Mouse (Mus musculus) intestine, postnatal 0 days (tissue): ENCODE measurements around the gene Asic4. TPM values are rescaled to one million over a fixed set of nuclear protein-coding genes. Genes with fewer than 3 reads are reported as not detected.

Experiments
- ATAC-seq: fragments of 200-750 bp; cut with Nextera tagmentation; 2 replicates; pipeline ENCODE4 v1.8.0; 2017; ENCODE audit warnings: mild to moderate bottlenecking, moderate TSS enrichment, moderate library complexity
- H3K27ac ChIP-seq: fragments of 300-500 bp; sonication (generic); 2 replicates; pipeline ENCODE4 v1.5.1; 2014; ENCODE audit warnings: mild to moderate bottlenecking, low read depth, low read length, moderate library complexity
- H3K27me3 ChIP-seq: fragments of 300-500 bp; sonication (generic); replicated peaks from 2 replicates; pipeline ENCODE4 v1.6.1; 2014; ENCODE audit warnings: low read length, mixed read lengths; ENCODE audit not compliant: control insufficient read depth, insufficient read depth
- H3K36me3 ChIP-seq: fragments of 300-500 bp; sonication (generic); 2 replicates; pipeline ENCODE4 v1.6.1; 2014; ENCODE audit warnings: mild to moderate bottlenecking, moderate library complexity; ENCODE audit not compliant: control insufficient read depth, insufficient read depth
- H3K4me1 ChIP-seq: fragments of 300-500 bp; sonication (generic); replicated peaks from 2 replicates; pipeline ENCODE4 v1.6.1; 2014; ENCODE audit warnings: antibody characterized with exemption, low read length, mixed read lengths; ENCODE audit not compliant: control insufficient read depth, insufficient read depth
- H3K4me2 ChIP-seq: fragments of 300-500 bp; sonication (generic); replicated peaks from 2 replicates; pipeline ENCODE4 v1.6.1; 2014; ENCODE audit warnings: low read depth, mild to moderate bottlenecking, moderate library complexity
- H3K4me3 ChIP-seq: fragments of 300-500 bp; sonication (generic); 2 replicates; pipeline ENCODE4 v1.5.1; 2014; ENCODE audit warnings: low read depth, low read length
- H3K9ac ChIP-seq: fragments of 300-500 bp; sonication (generic); 2 replicates; pipeline ENCODE4 v1.6.1; 2014; ENCODE audit warnings: mild to moderate bottlenecking, low read depth, low read length
- H3K9me3 ChIP-seq: fragments of 300-500 bp; sonication (generic); 2 replicates; pipeline ENCODE4 v1.6.1; 2016; ENCODE audit warnings: mixed run types; ENCODE audit not compliant: control insufficient read depth
- CTCF ChIP-seq: sonication (generic); IDR thresholded peaks from 2 replicates; pipeline ENCODE4 v1.5.1; 2016; ENCODE audit warnings: low read depth, mild to moderate bottlenecking, control low read depth, antibody characterized with exemption, moderate library complexity
- WGBS: fragments of 180-500 bp; shearing (Covaris S2); extraction: QIAGEN DNeasy Blood & Tissue Kit; methylation state at CpG from one replicate; pipeline ENCODE4 v1.1.7; 2014; 5-methylcytosine and 5-hydroxymethylcytosine counted together
- polyA plus RNA-seq: library from polyadenylated mRNA; unstranded; fragments of >200 nt; fragmentation: Nextera tagmentation; extraction: Ambion mirVana; gene quantifications from 2 replicates; pipeline ENCODE4 v1.2.1, GENCODE M21; 2015

The Asic4 gene
- 0.97 and 1.2 TPM in 2 replicates for polyA plus RNA-seq

DNA sequence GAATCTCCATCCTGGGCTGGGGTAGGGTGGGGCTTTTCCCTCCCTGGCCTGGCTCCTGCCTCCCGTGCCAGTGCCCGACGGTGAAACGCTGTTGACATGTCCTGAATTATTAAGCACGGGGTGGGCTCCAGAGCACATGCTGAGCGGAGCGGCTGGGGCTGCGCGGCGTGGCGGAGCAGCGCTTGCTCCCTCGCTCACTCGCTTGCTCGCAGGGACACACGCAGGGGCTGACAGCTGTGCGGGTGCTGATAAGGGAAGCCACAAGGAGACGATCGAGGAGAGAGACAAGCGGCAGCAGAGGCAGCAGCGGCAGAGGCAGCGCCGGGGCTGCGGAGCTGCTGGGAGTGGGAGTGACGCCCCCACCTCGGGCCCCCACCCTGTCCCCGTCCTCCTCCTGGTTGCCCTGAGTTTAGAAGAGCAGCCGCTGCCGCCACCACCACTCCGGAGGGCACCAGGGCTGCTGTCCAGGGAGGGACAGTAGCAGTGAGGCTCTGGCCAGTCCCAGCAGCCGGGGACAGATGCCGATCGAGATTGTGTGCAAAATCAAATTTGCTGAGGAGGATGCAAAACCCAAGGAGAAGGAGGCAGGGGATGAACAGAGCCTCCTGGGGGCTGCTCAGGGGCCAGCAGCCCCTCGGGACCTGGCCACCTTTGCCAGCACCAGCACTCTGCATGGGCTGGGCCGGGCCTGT lies at the start of gene Asic4:
Asic4 (plus strand) TSS at position 123 of the 692 bp plus-strand sequence.
- H3K27ac ChIP-seq = no peak within 1 kb of the TSS
- peak within 1 kb of the TSS; percentile 50 for H3K4me2 ChIP-seq
- no peak for ATAC-seq
- H3K9me3 ChIP-seq = no peaks in the 10 kb centered on the region
- peaks cover 9% of the 10 kb centered on the region for H3K4me1 ChIP-seq
- no peaks in the 10 kb centered on the region for H3K36me3 ChIP-seq
- TF ChIP-seq CTCF = no peak
- WGBS = 1% methylated on average over 32 of the region's 35 CpGs
- no peak within 1 kb of the TSS for H3K9ac ChIP-seq
- H3K27me3 ChIP-seq = peaks cover 78% of the 10 kb centered on the region
- 0 out of 2 replicates have a peak within 1 kb of the TSS, but pooled peaks have one; percentile 3 for H3K4me3 ChIP-seq

DNA sequence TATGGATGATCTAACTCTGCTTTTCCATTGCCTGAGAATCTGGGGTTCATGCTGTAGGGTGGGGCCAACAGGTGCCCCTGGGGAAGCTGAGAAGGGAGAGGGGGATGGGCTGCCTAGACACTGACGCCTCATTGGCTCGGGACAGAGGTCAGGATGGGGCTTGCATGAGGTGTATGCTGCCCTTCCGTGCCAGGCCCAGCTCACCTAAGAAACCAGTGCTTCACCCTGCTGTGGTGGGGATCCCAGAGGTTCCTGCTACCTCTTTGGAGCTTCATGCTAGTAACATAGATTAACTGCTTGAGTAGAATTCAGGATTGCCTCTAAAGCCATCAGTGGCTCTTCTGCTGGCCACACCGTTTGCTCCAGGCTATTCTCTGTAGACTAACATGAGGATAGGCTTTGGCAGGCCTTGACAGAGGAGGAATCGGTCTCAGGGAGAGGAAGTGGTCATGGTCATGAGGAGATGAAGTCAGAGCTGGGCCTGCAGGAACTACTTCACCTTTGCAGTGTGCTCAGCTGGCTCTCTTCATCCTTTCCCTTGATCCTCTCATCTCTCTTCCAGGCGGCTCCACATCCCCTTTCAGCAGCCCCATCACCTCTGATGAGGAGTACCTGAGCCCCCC lies 49.6 kb upstream of the Asic4 start:
- peak overlapping the region; percentile 18; the same call in 1 of the 2 replicates for H3K4me2 ChIP-seq
- no peak overlapping the region for H3K4me3 ChIP-seq
- H3K36me3 ChIP-seq = peaks cover 20% of the 10 kb centered on the region
- TF ChIP-seq CTCF = no peak
- no peaks in the 10 kb centered on the region for H3K27me3 ChIP-seq
- no peaks in the 10 kb centered on the region for H3K4me1 ChIP-seq
- no peaks in the 10 kb centered on the region for H3K9me3 ChIP-seq
- H3K9ac ChIP-seq = no peak overlapping the region
- no peak overlapping the region for H3K27ac ChIP-seq
- no peak for ATAC-seq
- 50% methylated on average over 6 of the region's 6 CpGs for WGBS

GRCm38 (mm10) chr1:75405547-75405946 lies 44.7 kb upstream of the Asic4 start:
- no peak for ATAC-seq
- WGBS = 85% methylated on average over 3 of the region's 3 CpGs
- peaks cover 20% of the 10 kb centered on the region for H3K36me3 ChIP-seq

DNA sequence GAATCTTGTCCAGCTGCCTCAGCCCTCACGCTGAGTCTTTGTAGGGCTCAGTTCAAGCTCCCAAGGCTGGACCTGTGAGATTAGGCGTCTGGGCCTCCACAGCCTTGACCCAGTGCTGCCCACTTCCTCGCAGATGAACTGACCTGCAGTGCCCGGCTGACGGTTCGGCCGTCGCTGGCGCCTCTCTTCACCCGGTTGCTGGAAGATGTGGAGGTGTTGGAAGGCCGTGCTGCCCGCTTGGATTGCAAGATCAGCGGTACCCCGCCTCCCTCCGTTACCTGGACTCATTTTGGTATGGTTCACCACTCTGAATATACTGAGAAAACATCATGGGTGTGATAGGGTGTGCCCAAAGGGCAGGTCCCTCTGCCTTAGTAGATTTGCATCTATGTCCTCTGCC lies 44.1 kb upstream of the Asic4 start:
- no peak overlapping the region for H3K9ac ChIP-seq
- no peak for TF ChIP-seq CTCF
- no peaks in the 10 kb centered on the region for H3K4me1 ChIP-seq
- no peak overlapping the region for H3K27ac ChIP-seq
- H3K4me3 ChIP-seq = no peak overlapping the region
- no peaks in the 10 kb centered on the region for H3K27me3 ChIP-seq
- WGBS = 93% methylated on average over 15 of the region's 15 CpGs
- no peak overlapping the region for H3K4me2 ChIP-seq
- ATAC-seq = no peak
- no peaks in the 10 kb centered on the region for H3K9me3 ChIP-seq
- peaks cover 18% of the 10 kb centered on the region for H3K36me3 ChIP-seq

More at GRCm38 (mm10) chr1:75405547-75405946, 44.7 kb upstream of the Asic4 start:
- Histone ChIP-seq H3K4me3 (no peak overlapping the region), H3K4me2 (no peak overlapping the region), H3K9ac (no peak overlapping the region), H3K27me3 (no peaks in the 10 kb centered on the region), H3K4me1 (no peaks in the 10 kb centered on the region), H3K27ac (no peak overlapping the region), H3K9me3 (no peaks in the 10 kb centered on the region)
- TF ChIP-seq CTCF = no peak

GRCm38 (mm10) chr1:75407056-75407455 lies 43.2 kb upstream of the Asic4 start:
- TF ChIP-seq CTCF = no peak
- no peaks in the 10 kb centered on the region for H3K4me1 ChIP-seq
- no peak overlapping the region for H3K27ac ChIP-seq
- peaks cover 18% of the 10 kb centered on the region; the same call in 1 of the 2 replicates for H3K36me3 ChIP-seq
- no peak for ATAC-seq
- H3K9me3 ChIP-seq = no peaks in the 10 kb centered on the region
- H3K9ac ChIP-seq = no peak overlapping the region
- no peaks in the 10 kb centered on the region for H3K27me3 ChIP-seq
- no peak overlapping the region for H3K4me2 ChIP-seq
- WGBS = 93% methylated on average over 9 of the region's 9 CpGs
- H3K4me3 ChIP-seq = no peak overlapping the region

DNA sequence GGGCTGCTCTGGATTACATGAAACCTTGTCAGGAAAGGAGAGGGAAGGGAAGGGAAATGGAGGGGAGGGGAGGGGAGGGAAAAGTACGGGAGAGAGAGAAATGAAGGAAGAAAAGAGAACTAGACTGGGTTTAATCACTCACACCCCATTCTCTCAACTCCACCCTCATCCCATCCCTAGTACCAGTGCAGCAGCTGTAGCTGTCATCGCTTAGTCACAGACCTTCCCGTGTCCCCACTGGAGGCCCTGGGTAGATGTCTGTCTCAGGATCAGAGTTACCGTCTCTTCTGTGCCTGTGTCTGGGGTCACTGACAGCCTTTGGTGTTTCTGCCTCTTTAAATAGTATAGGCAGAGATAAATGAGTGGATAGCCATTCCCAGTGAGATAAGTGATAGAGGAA lies 42.0 kb upstream of the Asic4 start:
- Histone ChIP-seq H3K4me2 (no peak overlapping the region), H3K9me3 (no peaks in the 10 kb centered on the region), H3K9ac (no peak overlapping the region), H3K27me3 (no peaks in the 10 kb centered on the region), H3K4me3 (no peak overlapping the region), H3K27ac (no peak overlapping the region), H3K4me1 (no peaks in the 10 kb centered on the region), H3K36me3 (peaks cover 14% of the 10 kb centered on the region; the same call in 1 of the 2 replicates)
- 73% methylated on average over 4 of the region's 4 CpGs for WGBS
- TF ChIP-seq CTCF = no peak
- ATAC-seq = no peak
